Mouse (Mus musculus) ZHBTc4 (cell line): ENCODE data around the gene Chd9.

Experiments
- DNase-seq: peaks from one replicate; pipeline ENCODE4 v3.0.0-alpha.2; 2011; ENCODE audit warnings: low read depth, low spot score

Gene Chd9

DNA sequence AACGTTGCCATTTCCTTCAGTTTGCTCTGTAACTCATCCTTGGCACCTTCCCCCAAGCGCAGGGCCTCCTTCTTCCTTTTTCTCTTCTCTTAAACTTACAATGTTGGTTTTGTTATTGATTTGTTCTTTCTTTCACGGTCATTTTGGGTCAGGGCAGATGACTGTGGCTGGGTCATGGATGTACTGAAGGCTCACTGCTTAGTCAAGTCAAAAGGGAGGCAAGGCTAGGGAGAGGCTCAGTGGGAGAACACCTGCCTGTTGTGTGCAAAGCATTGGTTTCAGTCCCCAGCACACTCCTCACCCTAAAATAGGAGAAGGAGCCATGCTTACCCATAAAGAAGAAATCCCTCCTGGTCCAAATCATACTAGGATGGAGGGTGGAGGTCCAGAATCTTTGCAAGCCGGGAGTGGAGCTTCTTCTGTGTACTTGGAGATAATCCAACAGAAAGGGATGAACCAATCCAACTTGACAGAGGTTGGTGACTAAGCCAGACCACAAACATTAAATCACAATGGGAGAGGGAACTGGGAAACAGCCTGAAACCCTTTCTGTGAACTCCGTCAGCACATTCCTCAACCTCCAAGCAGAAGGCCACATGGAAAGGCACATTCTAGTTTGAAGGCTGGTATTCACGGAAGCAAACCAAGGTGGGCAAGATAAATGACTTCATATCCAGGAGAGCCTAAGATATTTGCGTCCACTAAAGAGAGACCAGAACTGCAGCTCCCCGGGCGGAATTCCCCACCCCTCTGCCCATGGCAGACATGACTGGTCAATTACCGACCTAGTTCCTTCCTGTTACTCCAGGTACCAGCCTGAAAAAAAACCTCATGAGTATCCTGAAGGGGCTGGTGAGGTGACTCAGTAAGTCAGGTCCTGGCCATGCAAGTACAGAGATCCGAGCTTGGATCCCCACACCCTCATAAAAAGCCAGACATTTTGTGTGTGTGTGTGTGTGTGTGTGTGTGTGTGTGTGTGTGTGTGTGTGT is 11.9 kb downstream of the Chd9 start:
- DNase-seq: peak; percentile 59

- DNase-seq: no peak
These were observed 13.2 kb downstream of the Chd9 start for GRCm38 (mm10) chr8:90841321-90841720.

GRCm38 (mm10) chr8:90843127-90843526 is 15.0 kb downstream of the Chd9 start:
- DNase-seq: no peak

GRCm38 (mm10) chr8:90844179-90844967 is 16.2 kb downstream of the Chd9 start:
- DNase-seq: no peak

DNA sequence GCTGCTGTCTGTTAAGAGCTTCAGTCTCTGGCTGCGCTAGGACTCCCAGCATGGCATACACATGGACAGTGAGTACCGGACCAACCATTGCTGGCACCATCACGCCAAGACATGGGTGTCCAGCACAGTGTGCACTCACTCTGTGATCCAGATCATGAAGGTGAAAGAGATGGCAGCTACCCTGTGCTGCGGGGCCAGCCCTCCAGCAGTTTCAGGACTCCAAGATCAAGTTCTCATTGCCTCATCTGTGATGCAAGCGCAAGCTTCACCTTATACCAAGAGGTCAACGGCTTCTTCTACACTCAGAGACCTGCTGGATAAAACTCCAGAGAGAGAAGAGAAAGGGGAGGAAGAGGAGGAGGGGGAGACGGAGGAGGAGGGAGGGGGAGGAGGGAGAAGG is 19.8 kb downstream of the Chd9 start:
- DNase-seq: no peak

GRCm38 (mm10) chr8:90849462-90850050 is 21.4 kb downstream of the Chd9 start:
- peak; percentile 55 for DNase-seq

DNA sequence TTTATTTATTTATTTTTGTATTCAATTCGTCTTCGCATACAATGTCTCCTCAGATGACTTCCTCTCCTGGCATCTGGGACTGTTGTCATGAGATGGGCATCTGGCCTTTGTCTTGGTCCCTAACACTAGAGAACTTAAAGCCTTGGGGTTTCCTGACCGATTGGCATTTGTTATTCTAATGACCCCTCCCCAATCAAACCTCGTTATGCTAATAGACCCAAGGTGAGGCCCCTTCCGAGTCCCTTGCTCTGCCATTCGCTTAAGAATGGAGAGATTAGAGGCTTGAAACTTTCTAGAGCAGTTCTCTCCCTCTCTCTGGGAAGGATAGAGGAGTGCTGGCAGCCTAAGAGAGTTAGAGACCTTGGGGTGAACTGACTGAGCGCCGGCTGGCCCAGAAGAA is 23.4 kb downstream of the Chd9 start:
- DNase-seq: peak; percentile 84

- no peak for DNase-seq
These were observed 26.0 kb downstream of the Chd9 start for GRCm38 (mm10) chr8:90853971-90854670.

GRCm38 (mm10) chr8:90854671-90855161 is 26.6 kb downstream of the Chd9 start:
- DNase-seq: peak; percentile 72

DNA sequence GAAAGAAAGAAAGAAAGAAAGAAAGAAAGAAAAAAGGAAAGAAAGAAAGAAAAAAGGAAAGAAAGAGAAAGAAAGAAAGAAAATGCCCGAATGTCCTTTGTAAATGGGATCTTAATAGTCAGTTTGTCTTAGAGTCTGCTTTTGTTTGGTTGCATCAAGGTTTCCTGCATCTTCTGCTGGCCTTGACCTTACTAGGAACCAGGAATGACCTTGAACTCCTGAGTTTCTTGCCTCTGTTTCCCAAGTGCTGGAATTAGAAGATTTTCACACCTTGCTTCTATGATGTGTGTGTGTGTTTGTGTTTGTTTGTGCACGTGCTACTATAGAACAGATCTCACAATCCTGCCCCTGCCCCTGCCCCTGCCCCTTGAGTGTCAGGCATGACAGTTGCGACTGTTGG is 28.0 kb downstream of the Chd9 start:
- no peak for DNase-seq

DNA sequence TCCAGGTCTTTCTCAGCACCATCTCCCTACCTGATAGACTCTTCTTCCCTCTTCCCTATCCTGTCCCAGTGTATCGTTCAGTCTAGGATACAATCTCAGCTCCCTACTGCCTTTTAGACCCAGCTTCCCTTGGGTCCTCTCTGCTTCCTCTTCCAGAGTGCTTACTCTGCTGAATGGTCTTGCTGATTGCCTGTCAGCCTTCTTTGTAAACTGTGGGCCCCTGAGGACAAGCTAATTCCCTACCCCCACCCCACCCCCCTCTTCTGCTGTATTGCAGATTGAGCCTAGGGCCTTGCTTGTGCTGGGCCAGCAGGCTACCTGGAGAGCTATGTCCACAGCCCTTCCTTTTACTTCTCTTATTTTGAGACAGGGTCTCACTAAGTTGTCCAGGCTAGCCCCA is 28.8 kb downstream of the Chd9 start:
- no peak for DNase-seq

DNA sequence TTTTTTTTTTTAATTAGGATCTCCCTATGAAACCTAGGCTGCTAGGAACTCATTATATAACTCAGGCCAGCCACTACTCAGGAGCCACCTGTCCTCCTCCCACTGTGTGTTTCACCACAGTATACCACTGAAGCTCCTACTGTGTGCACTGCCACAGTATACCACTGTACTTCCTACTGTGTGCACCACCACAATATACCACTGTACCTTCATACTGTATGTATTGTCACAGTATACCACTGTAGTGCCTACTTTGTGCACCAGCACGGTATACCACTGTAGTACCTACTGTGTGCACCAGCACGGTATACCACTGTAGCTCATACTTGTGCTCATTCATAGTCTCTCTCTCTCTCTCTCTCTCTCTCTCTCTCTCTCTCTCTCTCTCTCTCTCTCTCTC is 29.9 kb downstream of the Chd9 start:
- no peak for DNase-seq

DNA sequence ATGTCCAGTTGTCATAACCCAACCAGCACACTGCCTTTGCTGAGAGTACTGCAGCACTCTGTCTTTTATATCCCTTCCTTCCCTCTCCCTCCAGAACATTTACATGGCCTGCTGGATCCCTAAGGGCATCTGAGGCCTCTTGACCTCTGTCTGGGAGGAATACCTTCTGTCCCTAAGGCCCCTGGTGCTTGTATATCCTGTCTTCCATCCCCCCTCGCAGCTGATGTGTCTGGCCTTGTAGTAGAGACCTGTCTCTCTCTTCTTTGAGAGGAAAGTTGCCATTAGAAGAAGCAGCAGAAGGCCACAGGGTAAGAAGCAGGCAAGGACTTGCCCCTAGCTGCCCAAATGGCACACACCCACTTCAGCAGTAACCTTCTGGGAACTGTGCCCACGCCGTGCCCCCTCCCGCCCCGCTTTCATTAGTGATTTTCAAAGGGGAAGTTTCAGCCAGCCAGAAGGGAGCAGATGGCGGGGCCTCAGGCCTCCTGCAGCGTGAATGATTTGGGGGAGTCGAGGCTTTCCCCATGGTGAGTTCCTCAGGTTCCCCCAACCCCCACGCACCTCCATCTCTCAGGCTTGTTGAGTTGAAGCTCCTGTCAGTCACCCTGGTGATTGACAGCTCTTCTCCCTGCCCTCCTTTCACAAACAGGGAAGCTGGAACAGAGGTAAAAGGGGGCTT is 33.3 kb downstream of the Chd9 start:
- no peak for DNase-seq

GRCm38 (mm10) chr8:90862038-90862437 is 33.9 kb downstream of the Chd9 start:
- peak; percentile 61 for DNase-seq

GRCm38 (mm10) chr8:90867061-90867460 is 38.9 kb downstream of the Chd9 start:
- no peak for DNase-seq

DNA sequence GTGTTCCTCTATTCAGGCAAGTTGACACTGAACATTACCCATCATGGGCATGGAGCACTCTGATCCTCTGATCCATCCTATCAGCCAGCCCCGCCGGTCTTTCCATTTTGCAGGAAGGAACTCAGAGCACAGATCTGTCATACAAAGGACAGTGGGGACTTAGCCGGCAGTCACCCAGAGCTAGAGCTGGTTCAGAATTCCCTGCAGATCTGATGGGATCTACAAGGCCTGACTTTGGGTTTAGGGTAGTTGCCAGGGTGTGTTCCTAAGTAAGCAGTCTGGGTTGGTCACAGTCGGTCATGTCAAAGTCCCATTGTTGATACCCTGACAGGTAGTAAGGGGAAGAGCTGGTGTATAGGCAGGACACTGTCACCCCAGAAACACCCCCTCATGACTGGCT is 39.8 kb downstream of the Chd9 start:
- DNase-seq: no peak

GRCm38 (mm10) chr8:90868334-90868733 is 40.2 kb downstream of the Chd9 start:
- no peak for DNase-seq

GRCm38 (mm10) chr8:90869071-90869919 is 41.1 kb downstream of the Chd9 start:
- DNase-seq: peak; percentile 60

GRCm38 (mm10) chr8:90869920-90870777 is 42.0 kb downstream of the Chd9 start:
- peak; percentile 72 for DNase-seq
